Mouse (Mus musculus) heart, postnatal 14 days (tissue): ENCODE data around the gene Map1s. TPM values are rescaled to one million over a fixed set of nuclear protein-coding genes. Genes with fewer than 3 reads are reported as not detected.
A peak's percentile ranks its signal among the peaks of the same experiment; 100 is the strongest.

ENCODE experiments used
- DNase-seq, 2 experiments: peaks; one replicate each; pipeline ENCODE4 v3.0.0; 2021 to 2022
- intact Hi-C: fragments of 180-260 bp; cut with DNase I; formaldehyde crosslinking; loops from one replicate; pipeline ENCODE4 v1.15.1; 2025
- total RNA-seq, 2 experiments: library from RNA; stranded (reverse); gene quantifications; 2 replicates each; pipeline ENCODE4 v1.2.3; 2021

Gene Map1s
- total RNA-seq, 2 experiments from 2014 or later: 20.5 to 24.8 TPM

DNA sequence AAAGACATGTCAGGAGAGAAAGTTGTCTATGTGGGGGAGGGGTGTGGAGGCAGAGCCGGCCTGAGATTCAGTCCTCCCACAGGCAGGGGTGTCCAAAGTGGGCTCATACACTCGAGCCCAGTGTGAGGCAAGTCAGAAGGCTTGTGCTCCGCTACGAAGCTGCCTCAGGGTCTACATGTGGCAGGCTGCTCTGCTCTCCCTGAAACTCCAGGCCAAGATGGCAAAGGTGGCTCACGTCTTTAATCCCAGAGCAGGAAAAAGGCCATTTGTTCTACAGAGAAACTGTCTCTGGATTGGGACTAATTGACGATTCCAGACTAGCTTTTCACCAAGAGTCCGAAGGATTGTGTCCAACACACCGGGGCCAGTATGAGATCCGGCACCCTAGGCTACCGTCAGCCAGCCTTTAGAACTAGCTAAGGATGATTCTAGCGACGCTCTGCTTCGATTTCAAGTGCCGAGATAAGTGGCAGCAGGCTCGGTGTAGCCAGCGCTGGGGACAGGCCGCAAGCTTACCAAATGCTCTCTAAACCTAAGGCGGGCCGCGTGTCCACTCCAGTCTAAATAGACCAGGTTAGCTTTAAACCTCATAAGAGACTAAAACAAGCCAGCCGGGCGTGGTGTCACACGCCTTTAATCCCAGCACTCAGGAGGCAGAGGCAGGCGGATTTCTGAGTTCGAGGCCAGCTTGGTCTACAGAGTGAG, 9.3 kb upstream of the Map1s start:
- intact Hi-C loops: loop anchor here (10.0 kb wide), 1 partner anchor 588 kb away; the partner anchor contains the start of genes Ano8 and Gtpbp3
- DNase-seq: no peak

GRCm38 (mm10) chr8:70897021-70897680, 8.6 kb upstream of the Map1s start, which contains the start of gene Rpl18a:
TSS of gene Rpl18a (minus strand) at chr8:70897412.
- DNase-seq: peak; percentile 90 to 93
- intact Hi-C loops: loop anchor here (10.0 kb wide), 1 partner anchor 588 kb away; the partner anchor contains the start of genes Ano8 and Gtpbp3

DNA sequence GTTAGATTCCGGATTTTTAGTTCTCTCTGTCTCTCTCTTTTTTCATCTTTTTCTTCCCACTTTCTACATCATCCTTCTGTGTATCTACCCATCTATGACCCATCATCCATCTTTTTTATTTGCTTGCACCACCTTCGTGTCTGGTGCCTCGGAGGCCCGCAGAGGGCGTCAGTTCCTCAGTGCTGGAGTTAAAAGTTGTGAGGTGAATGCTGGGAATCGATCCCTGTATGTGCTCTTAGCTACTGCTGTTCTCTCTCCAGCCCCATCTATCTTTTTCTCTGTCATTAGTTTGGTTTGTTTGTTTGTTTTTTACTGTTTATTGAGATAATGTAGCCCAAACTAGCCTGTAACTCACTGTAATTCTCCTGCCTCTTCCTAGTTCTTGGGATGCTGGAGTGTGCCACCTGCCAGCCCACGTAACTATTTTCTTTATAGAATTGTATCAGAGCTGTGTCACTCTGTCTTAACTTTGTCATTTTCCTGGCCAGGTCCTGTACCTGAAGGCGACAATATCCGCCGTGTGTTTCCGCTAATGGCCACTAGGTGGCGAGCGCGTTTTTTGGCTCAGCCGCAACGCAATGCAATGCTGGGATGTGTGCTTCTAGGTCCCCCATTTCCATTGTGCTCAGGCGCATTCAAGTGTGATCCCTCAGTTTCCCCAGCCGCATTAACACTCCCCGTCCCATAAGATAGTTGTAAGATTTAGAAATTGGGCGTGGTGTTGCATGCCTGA, 7.9 kb upstream of the Map1s start:
- intact Hi-C loops: loop anchor here (2.0 to 10.0 kb wide), 2 partner anchors 67 to 587 kb away; partner anchors contain the start of genes Ano8 and Gtpbp3
- peak; percentile 83 to 91 for DNase-seq

DNA sequence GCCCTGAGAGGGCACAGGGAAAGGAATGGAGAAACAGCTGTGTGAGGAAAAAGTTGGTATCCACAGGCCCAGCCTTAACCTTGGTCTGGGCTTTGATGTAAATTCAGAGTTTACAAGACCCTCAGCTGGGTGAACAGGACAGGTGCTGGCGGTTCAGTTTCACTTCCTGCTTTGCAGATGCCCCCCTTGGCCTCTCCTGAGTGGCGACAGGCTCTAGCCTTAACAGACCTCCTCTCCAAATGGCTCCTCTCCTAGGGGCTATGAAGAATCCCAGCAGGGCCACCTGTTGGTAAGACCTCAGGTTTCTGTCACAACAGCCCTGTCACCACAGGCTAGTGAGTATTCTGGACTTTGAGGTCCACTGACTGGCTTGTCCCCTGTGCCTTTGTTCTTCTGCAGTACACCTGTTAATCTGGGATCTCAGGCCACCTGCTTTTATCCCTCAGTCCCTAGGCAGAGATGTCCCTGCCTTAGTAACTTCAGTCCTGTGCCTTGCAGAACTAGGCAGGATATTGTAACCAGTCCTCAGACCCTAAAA, 7.0 kb upstream of the Map1s start:
- intact Hi-C loops: loop anchor here (2.0 to 10.0 kb wide), 2 partner anchors 66 to 586 kb away; partner anchors contain the start of genes Ano8 and Gtpbp3
- DNase-seq: no peak

- intact Hi-C loops: loop anchor here (2.0 to 10.0 kb wide), 2 partner anchors 66 to 586 kb away; partner anchors contain the start of genes Ano8 and Gtpbp3
- no peak for DNase-seq
These were observed 6.5 kb upstream of the Map1s start for GRCm38 (mm10) chr8:70899226-70899625.

DNA sequence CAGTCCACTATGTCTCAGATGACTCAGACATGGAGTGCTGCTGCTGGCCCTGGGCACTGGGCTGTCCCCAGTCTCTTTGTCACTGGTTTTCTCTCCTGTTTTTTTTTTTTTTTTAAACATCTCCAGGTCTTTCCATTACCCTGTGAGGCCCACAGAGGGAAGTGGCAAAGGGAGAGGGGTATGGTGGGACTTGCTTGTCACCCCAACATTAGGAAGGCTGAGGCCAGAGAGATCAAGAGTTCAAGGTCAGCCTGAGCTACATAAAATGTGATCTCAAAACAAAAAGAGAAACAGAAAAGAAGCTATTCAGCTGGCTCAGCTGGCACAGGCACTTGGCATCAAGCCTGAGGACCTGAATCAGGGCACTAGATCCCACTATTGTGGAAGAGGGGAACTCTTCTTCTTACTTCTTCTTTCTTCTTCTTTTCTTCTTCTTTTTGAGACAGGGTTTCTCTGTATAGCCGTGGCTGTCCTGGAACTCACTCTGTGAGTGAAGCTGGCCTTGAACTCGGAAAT, 4.8 kb upstream of the Map1s start:
- intact Hi-C loops: loop anchor here (10.0 kb wide), 1 partner anchor 304 kb away; no protein-coding TSS in a partner anchor

GRCm38 (mm10) chr8:70902211-70902610, 3.5 kb upstream of the Map1s start:
- intact Hi-C loops: loop anchor here (10.0 kb wide), 1 partner anchor 303 kb away; no protein-coding TSS in a partner anchor
- DNase-seq: no peak

More for the DNA sequence above, 4.8 kb upstream of the Map1s start:
- no peak for DNase-seq

GRCm38 (mm10) chr8:70903112-70903511, 2.6 kb upstream of the Map1s start:
- intact Hi-C loops: loop anchor here (10.0 kb wide), 1 partner anchor 302 kb away; no protein-coding TSS in a partner anchor
- DNase-seq: no peak

GRCm38 (mm10) chr8:70903582-70903981, 2.1 kb upstream of the Map1s start:
- intact Hi-C loops: loop anchor here (10.0 kb wide), 1 partner anchor 301 kb away; no protein-coding TSS in a partner anchor

DNA sequence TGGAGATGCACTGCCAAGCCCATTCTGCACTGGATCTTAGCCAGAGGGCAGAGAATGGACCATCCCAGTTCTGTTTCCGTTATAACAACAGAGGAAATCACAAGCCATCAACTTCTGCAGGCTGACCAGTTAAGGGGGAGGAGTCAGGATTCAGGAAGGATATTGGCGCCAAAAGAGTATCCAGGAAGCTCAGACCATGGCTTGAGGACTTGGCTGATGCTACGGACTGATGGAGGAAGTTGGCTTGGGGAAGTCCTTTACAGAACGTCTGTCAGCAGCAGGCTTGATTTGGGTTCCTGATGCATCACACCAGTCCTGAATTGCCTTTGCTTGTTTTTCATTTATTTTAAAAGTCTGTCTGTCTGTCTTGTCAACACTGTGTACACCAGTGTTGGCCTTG, 1.2 kb upstream of the Map1s start:
- intact Hi-C loops: loop anchor here (10.0 kb wide), 1 partner anchor 300 kb away; no protein-coding TSS in a partner anchor
- DNase-seq: no peak

More at GRCm38 (mm10) chr8:70903582-70903981, 2.1 kb upstream of the Map1s start:
- no peak for DNase-seq

- intact Hi-C loops: loop anchor here (10.0 kb wide), 1 partner anchor 299 kb away; no protein-coding TSS in a partner anchor
- no peak for DNase-seq
These were observed 285 bp upstream of the Map1s start for GRCm38 (mm10) chr8:70905463-70905830.

- intact Hi-C loops: loop anchor here (10.0 kb wide), 1 partner anchor 297 kb away; no protein-coding TSS in a partner anchor
These were observed 1.8 kb downstream of the Map1s start for GRCm38 (mm10) chr8:70907518-70907917.

GRCm38 (mm10) chr8:70911596-70911995, 5.9 kb downstream of the Map1s start:
- intact Hi-C loops: no loop called here

More at GRCm38 (mm10) chr8:70907518-70907917, 1.8 kb downstream of the Map1s start:
- DNase-seq: no peak

GRCm38 (mm10) chr8:70912955-70913354, 7.2 kb downstream of the Map1s start:
- DNase-seq: no peak
- intact Hi-C loops: no loop called here

More at GRCm38 (mm10) chr8:70911596-70911995, 5.9 kb downstream of the Map1s start:
- DNase-seq: no peak

DNA sequence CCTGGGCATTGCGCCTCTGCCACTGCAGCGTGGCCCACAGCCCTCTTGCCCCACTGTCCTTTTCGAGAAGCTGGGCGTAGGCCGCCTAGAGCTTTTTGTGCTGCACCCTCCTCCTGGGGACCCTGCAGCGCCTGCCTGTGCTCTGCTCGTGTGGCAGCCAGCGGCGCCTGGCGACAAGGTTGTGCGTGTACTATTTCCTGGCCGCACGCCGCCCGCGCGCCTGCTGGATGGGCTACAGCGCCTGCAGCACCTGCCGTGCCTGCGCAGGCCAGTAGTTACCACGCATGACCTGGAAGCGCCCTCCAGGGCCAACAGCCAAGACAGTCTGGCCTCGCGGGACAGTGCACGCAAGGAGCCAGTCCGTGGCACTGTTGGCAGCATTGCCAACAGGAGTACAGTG, 7.8 kb downstream of the Map1s start:
- DNase-seq: no peak
- intact Hi-C loops: no loop called here

- intact Hi-C loops: no loop called here
- no peak for DNase-seq
These were observed 9.0 kb downstream of the Map1s start for GRCm38 (mm10) chr8:70914704-70915103.

DNA sequence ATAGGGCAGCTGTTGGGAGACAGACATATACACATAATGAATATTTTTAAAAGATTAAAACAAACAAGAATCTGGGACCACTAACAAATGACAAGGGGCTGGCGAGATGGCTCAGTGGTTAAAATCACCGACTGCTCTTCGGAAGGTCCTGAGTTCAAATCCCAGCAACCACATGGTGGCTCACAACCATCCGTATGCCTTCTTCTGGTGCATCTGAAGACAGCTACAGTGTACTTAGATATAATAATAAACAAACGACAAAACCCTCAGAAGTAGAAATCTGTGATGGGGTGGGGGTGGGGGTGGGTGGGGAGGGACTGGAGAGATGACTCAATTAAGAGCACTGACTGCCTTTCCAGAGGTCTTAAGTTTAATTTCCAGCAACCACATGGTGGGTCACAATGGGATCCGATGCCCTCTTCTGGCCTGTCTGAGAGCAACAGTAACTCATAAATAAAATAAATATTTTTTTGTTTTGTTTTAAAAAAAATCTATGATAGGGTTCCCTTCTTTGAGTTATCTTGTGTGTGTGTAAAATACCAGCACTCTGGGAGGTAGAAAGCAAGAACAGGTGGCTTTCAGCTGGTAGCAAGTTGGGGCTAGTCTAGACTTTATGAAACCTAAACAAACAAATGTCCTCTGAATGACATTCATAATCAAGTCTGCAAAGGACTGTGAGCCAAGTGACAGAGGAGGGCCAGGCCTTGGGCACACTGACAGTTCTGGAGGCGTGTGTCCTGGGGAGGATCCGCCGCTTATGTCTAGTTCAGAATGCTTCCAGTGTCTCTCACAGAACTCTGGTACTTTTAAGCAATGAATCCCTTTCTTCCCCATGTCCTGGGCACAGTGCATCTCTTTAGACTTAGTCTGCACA, 14.6 kb downstream of the Map1s start:
- DNase-seq: no peak
- intact Hi-C loops: no loop called here

- intact Hi-C loops: no loop called here
- no peak for DNase-seq
These were observed 18.4 kb downstream of the Map1s start for GRCm38 (mm10) chr8:70924151-70924550.

GRCm38 (mm10) chr8:70925754-70926153, 20.0 kb downstream of the Map1s start:
- intact Hi-C loops: no loop called here
- no peak for DNase-seq
